Mouse (Mus musculus) embryonic facial prominence, embryonic 12.5 days (tissue): ENCODE results near the gene Ppm1h. TPM values are rescaled to one million over a fixed set of nuclear protein-coding genes. Genes with fewer than 3 reads are reported as not detected.

ENCODE experiments used
- ATAC-seq: fragments of 200-750 bp; cut with Nextera tagmentation; 2 replicates; pipeline ENCODE4 v1.8.0; 2017; ENCODE audit not compliant: insufficient number of reproducible peaks, insufficient read depth, low FRiP score, low TSS enrichment
- H3K27ac ChIP-seq: fragments of 300-500 bp; sonication (generic); 2 replicates; pipeline ENCODE4 v1.5.1; 2016; ENCODE audit warnings: mild to moderate bottlenecking
- H3K27me3 ChIP-seq: fragments of 300-500 bp; sonication (generic); 2 replicates; pipeline ENCODE4 v1.6.1; 2016; ENCODE audit warnings: mild to moderate bottlenecking, moderate library complexity
- H3K36me3 ChIP-seq: fragments of 300-500 bp; sonication (generic); 2 replicates; pipeline ENCODE4 v1.6.1; 2016; ENCODE audit warnings: mild to moderate bottlenecking
- H3K4me1 ChIP-seq: fragments of 300-500 bp; sonication (generic); 2 replicates; pipeline ENCODE4 v1.6.1; 2016
- H3K4me2 ChIP-seq: fragments of 300-500 bp; sonication (generic); replicated peaks from 2 replicates; pipeline ENCODE4 v1.6.1; 2016; ENCODE audit warnings: mild to moderate bottlenecking, moderate library complexity
- H3K4me3 ChIP-seq: fragments of 300-500 bp; sonication (generic); 2 replicates; pipeline ENCODE4 v1.5.1; 2016; ENCODE audit warnings: mild to moderate bottlenecking
- H3K9ac ChIP-seq: fragments of 300-500 bp; sonication (generic); 2 replicates; pipeline ENCODE4 v1.6.1; 2016; ENCODE audit warnings: mild to moderate bottlenecking, moderate library complexity
- H3K9me3 ChIP-seq: fragments of 300-500 bp; sonication (generic); 2 replicates; pipeline ENCODE4 v1.6.1; 2016; ENCODE audit warnings: mild to moderate bottlenecking, moderate library complexity
- WGBS: fragments of 180-500 bp; shearing (Covaris S2); methylation state at CpG from one replicate; pipeline ENCODE4 v1.1.7; 2016; 5-methylcytosine and 5-hydroxymethylcytosine counted together
- polyA plus RNA-seq: library from polyadenylated mRNA; unstranded; fragments of >200 nt; fragmentation: Nextera tagmentation; extraction: Ambion mirVana; gene quantifications from 2 replicates; pipeline ENCODE4 v1.2.1, GENCODE M21; 2016

Ppm1h gene
- polyA plus RNA-seq, result 5.2 and 5.3 TPM in 2 replicates

GRCm38 (mm10) chr10:122678541-122679436 lies at the start of gene Ppm1h:
TSS of gene Ppm1h (plus strand) at chr10:122678762.
- Histone ChIP-seq H3K4me1 (peaks cover 10% of the 10 kb centered on the region), H3K9ac (peak within 1 kb of the TSS; percentile 73), H3K9me3 (no peaks in the 10 kb centered on the region), H3K4me2 (peak within 1 kb of the TSS; percentile 98), H3K36me3 (no peaks in the 10 kb centered on the region), H3K27ac (peak within 1 kb of the TSS; percentile 50), H3K27me3 (peaks cover 20% of the 10 kb centered on the region), H3K4me3 (peak within 1 kb of the TSS; percentile 56)
- under 1% methylated on average over 78 of the region's 94 CpGs for WGBS
- ATAC-seq, result peak; percentile 73

GRCm38 (mm10) chr10:122629003-122629402 lies 49.6 kb upstream of the Ppm1h start:
- no peak overlapping the region for H3K4me2 ChIP-seq
- H3K36me3 ChIP-seq, result no peaks in the 10 kb centered on the region
- no peak overlapping the region for H3K4me3 ChIP-seq
- H3K27me3 ChIP-seq, result no peaks in the 10 kb centered on the region
- H3K27ac ChIP-seq, result no peak overlapping the region
- H3K9me3 ChIP-seq, result no peaks in the 10 kb centered on the region
- no peak overlapping the region for H3K9ac ChIP-seq
- ATAC-seq, result no peak
- 62% methylated on average over 4 of the region's 4 CpGs for WGBS
- no peaks in the 10 kb centered on the region for H3K4me1 ChIP-seq

- 89% methylated on average over 4 of the region's 4 CpGs for WGBS
- Histone ChIP-seq H3K4me2 (no peak overlapping the region), H3K9ac (no peak overlapping the region), H3K4me1 (no peaks in the 10 kb centered on the region), H3K4me3 (no peak overlapping the region), H3K27me3 (no peaks in the 10 kb centered on the region), H3K36me3 (no peaks in the 10 kb centered on the region), H3K27ac (no peak overlapping the region), H3K9me3 (no peaks in the 10 kb centered on the region)
- no peak for ATAC-seq
Observed at GRCm38 (mm10) chr10:122639879-122640278, 38.7 kb upstream of the Ppm1h start.

- no peaks in the 10 kb centered on the region for H3K9me3 ChIP-seq
- 93% methylated on average over 8 of the region's 8 CpGs for WGBS
- no peaks in the 10 kb centered on the region for H3K36me3 ChIP-seq
- no peak overlapping the region for H3K4me2 ChIP-seq
- H3K27me3 ChIP-seq, result no peaks in the 10 kb centered on the region
- H3K4me3 ChIP-seq, result no peak overlapping the region
- H3K27ac ChIP-seq, result no peak overlapping the region
- no peaks in the 10 kb centered on the region for H3K4me1 ChIP-seq
- no peak overlapping the region for H3K9ac ChIP-seq
- ATAC-seq, result no peak
Observed at GRCm38 (mm10) chr10:122641263-122641795, 37.2 kb upstream of the Ppm1h start.

GRCm38 (mm10) chr10:122642125-122642524 lies 36.4 kb upstream of the Ppm1h start:
- Histone ChIP-seq H3K9me3 (no peaks in the 10 kb centered on the region), H3K9ac (no peak overlapping the region), H3K4me1 (no peaks in the 10 kb centered on the region), H3K36me3 (no peaks in the 10 kb centered on the region), H3K4me3 (no peak overlapping the region), H3K27ac (no peak overlapping the region), H3K27me3 (no peaks in the 10 kb centered on the region), H3K4me2 (no peak overlapping the region)
- no peak for ATAC-seq
- WGBS, result 84% methylated on average over 4 of the region's 4 CpGs

GRCm38 (mm10) chr10:122651932-122652331 lies 26.6 kb upstream of the Ppm1h start:
- H3K36me3 ChIP-seq, result no peaks in the 10 kb centered on the region
- H3K27ac ChIP-seq, result no peak overlapping the region
- no peak overlapping the region for H3K9ac ChIP-seq
- 80% methylated on average over 4 of the region's 4 CpGs for WGBS
- H3K4me3 ChIP-seq, result no peak overlapping the region
- no peak overlapping the region for H3K4me2 ChIP-seq
- H3K9me3 ChIP-seq, result no peaks in the 10 kb centered on the region
- no peaks in the 10 kb centered on the region for H3K4me1 ChIP-seq
- ATAC-seq, result no peak
- H3K27me3 ChIP-seq, result no peaks in the 10 kb centered on the region

GRCm38 (mm10) chr10:122652578-122652977 lies 26.0 kb upstream of the Ppm1h start:
- H3K9ac ChIP-seq, result no peak overlapping the region
- H3K9me3 ChIP-seq, result no peaks in the 10 kb centered on the region
- no peak for ATAC-seq
- H3K4me3 ChIP-seq, result no peak overlapping the region
- no peaks in the 10 kb centered on the region for H3K36me3 ChIP-seq
- H3K27ac ChIP-seq, result no peak overlapping the region
- H3K4me1 ChIP-seq, result no peaks in the 10 kb centered on the region
- H3K4me2 ChIP-seq, result no peak overlapping the region
- no peaks in the 10 kb centered on the region for H3K27me3 ChIP-seq
- 86% methylated on average over 1 of the region's 1 CpGs for WGBS

- no peak overlapping the region for H3K4me3 ChIP-seq
- no peak overlapping the region for H3K4me2 ChIP-seq
- no peaks in the 10 kb centered on the region for H3K36me3 ChIP-seq
- ATAC-seq, result no peak
- no peak overlapping the region for H3K27ac ChIP-seq
- H3K4me1 ChIP-seq, result no peaks in the 10 kb centered on the region
- H3K9me3 ChIP-seq, result no peaks in the 10 kb centered on the region
- 90% methylated on average over 1 of the region's 1 CpGs for WGBS
- no peaks in the 10 kb centered on the region for H3K27me3 ChIP-seq
- no peak overlapping the region for H3K9ac ChIP-seq
Observed at GRCm38 (mm10) chr10:122665652-122666051, 12.9 kb upstream of the Ppm1h start.

GRCm38 (mm10) chr10:122671253-122671652 lies 7.3 kb upstream of the Ppm1h start:
- WGBS, result 52% methylated on average over 2 of the region's 2 CpGs
- Histone ChIP-seq H3K27me3 (no peaks in the 10 kb centered on the region), H3K9ac (no peak overlapping the region), H3K36me3 (no peaks in the 10 kb centered on the region), H3K4me2 (no peak overlapping the region), H3K9me3 (no peaks in the 10 kb centered on the region), H3K27ac (no peak overlapping the region), H3K4me1 (0 out of 2 replicates have a peak, but pooled peaks cover 9% of the 10 kb centered on the region), H3K4me3 (no peak overlapping the region)
- no peak for ATAC-seq

GRCm38 (mm10) chr10:122672044-122672443 lies 6.5 kb upstream of the Ppm1h start:
- no peak overlapping the region for H3K27ac ChIP-seq
- no peak overlapping the region for H3K4me3 ChIP-seq
- H3K9me3 ChIP-seq, result no peaks in the 10 kb centered on the region
- H3K9ac ChIP-seq, result no peak overlapping the region
- H3K4me1 ChIP-seq, result 0 out of 2 replicates have a peak, but pooled peaks cover 9% of the 10 kb centered on the region
- no peak overlapping the region for H3K4me2 ChIP-seq
- WGBS, result 86% methylated on average over 4 of the region's 4 CpGs
- H3K27me3 ChIP-seq, result no peaks in the 10 kb centered on the region
- ATAC-seq, result no peak
- no peaks in the 10 kb centered on the region for H3K36me3 ChIP-seq

- H3K4me1 ChIP-seq, result peaks cover 10% of the 10 kb centered on the region
- no peak; the same call in 1 of the 2 replicates for ATAC-seq
- peak overlapping the region; percentile 73 for H3K9ac ChIP-seq
- H3K27me3 ChIP-seq, result peaks cover 20% of the 10 kb centered on the region
- peak overlapping the region; percentile 98 for H3K4me2 ChIP-seq
- peak overlapping the region; percentile 50; the same call in 1 of the 2 replicates for H3K27ac ChIP-seq
- WGBS, result 1% methylated on average over 33 of the region's 33 CpGs
- peak overlapping the region; percentile 56 for H3K4me3 ChIP-seq
- no peaks in the 10 kb centered on the region for H3K9me3 ChIP-seq
- H3K36me3 ChIP-seq, result no peaks in the 10 kb centered on the region
Observed at GRCm38 (mm10) chr10:122679437-122680045, 979 bp downstream of the Ppm1h start.
